Mouse (Mus musculus): Measurements from ENCODE around the gene Got2.

DNA sequence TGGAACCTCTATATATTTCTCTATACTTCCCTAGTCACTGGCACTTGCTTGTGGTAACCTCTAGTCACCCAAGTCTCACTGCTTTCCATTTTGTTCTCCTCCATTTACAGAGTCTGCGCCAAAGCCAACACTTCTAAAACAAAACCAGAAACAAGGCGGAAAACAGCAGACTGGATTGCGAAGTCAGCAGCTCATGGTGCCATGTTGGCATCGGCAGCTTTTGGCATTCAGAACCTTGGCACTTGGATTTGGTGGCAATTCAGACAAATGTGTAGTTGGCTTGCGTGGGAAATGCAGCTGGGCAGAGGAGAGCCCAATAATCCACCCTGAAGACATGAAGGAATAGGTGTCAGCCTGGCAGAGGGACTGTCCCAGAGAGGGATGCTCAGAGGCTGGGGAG lies 44.5 kb upstream of the Got2 start:
- TF ChIP-seq CTCF (IDR thresholded peaks at IDR 0.05; ENCODE audit: extremely low read depth, insufficient read depth, low read length) (no peak), POLR2A (IDR thresholded peaks at IDR 0.05; ENCODE audit: extremely low read depth, insufficient read depth, low read length) (no peak)
